Mouse (Mus musculus) CH12F3 (cell line): Measurements from ENCODE around the gene Lcor.

Source experiments
- in situ Hi-C: fragments of 300-500 bp; cut with MboI; formaldehyde crosslinking; loops from 2 replicates; pipeline ENCODE4 v1.14.3; 2020; ENCODE audit warnings: low sequenced_read_pairs

The Lcor gene

DNA sequence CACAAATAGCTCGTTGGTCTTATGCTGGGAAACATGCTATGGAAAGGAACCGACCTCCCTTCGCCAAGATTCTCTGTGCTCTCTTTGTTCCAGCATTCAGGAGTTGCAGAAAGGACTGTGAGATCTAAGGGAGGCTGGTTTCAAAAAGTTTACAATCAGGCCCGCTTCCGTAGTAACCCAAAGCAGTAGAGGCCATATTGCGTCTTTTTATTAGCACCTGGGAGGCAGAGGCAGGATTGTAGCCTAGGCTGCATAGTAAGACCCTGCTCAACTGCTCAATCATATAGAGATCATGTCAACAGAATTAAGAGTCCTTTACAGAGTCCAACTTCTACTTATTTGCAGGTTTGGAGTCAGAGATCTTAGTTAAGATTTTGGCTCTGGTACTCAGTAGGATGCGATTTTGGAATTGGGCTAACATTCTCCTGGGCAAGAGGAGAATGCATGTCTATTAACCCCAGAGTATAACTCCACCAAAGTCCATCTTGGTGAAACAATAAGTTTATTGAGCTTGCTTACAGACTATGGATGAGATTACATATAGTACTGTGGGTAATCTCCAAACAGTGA lies 8.8 kb upstream of the Lcor start:
- in situ Hi-C loops, result loop anchor here (25.0 kb wide), 1 partner anchor 161 kb away; no protein-coding TSS in a partner anchor

DNA sequence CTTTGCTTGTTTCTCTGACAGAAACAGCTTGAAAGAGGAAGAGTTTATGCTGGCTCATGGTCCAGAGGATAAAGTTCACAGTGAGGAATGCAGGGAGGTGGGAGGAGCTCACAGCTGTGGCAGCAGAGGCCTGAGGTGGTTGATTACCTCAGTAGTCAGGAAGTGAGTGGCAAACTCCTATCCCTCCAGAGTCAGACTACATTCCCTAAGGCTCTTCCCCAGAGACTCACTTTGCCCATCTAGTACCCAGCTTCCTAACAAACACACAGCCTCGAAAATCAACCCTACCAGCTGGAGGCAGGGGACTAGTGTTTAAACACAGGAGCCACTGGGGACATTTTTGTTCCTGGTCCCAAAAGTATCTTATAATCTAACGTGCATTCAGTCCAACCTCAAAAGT lies 7.5 kb upstream of the Lcor start:
- in situ Hi-C loops, result loop anchor here (25.0 kb wide), 1 partner anchor 163 kb away; no protein-coding TSS in a partner anchor

DNA sequence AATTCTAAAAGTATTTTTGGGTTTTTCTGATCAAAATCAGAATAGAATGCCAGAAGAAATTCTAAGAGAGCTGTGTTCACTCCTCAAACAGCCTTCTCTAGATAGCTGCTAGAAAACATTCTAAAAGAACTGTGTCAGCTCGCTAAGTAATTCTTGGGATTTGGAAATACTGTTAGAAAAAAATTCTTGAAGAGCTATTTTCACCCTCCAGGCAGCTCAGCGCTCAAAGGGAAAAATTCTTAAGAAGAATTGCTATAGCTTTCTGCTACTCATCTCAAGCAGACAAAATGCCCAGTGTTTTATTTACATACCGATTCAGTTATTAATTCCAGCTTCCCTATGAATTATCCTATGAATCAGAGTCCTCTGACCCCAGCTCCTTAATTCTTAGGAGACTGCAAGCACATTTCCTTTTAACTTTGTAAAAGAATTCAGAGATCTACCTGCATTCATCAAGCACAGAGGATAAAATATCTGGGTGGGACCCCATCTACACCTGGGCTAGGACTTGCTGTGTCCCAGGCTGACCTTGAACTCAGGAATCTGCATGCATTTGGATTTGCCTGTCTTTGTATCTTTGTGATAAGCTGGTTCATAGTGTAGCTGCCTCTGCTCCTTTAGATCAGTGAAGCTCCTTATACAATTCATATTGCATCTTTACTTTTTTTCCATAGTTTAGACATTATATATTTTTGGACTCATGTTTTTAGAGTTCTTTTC lies 5.7 kb upstream of the Lcor start:
- in situ Hi-C loops, result no loop called here

DNA sequence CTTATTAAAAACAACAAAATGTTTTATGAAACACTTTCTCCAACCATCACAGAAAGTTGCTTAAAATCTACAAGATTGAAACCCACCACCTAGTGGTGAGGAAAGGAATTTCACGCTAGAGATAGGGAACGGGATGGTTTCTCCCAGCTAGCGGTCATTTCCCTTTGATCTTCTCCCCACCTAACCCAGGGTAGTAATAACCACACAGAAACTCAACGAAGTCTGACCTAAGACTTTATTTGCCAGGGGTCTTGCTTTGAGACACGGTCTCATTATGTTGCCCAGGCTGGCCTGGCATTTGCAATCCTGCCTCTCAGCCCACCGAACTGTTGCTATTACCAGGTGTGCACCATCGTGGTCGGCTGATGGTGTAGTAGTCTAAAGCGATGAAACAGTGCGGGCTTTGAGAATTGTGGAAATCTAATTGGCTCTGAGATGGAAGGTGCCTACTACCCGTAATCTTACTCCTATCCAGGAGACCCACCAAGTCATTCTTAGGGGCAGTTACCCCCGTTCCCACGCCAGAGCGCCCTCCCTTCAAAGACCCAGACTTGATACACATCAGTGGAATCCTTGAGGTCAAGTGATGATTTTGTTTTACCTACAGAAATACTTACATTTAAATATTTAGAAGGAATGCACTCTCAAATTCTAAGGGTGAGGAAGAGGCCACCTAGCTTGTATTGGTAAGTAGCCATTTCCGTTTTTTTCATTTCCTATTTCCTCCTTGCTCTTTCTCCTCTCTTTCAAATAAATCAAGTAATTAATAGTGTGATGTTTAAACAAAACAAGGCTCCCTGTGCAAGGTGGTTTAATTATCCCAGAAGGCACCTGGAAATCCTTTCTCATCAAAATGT lies 1.2 kb upstream of the Lcor start:
- in situ Hi-C loops, result no loop called here

DNA sequence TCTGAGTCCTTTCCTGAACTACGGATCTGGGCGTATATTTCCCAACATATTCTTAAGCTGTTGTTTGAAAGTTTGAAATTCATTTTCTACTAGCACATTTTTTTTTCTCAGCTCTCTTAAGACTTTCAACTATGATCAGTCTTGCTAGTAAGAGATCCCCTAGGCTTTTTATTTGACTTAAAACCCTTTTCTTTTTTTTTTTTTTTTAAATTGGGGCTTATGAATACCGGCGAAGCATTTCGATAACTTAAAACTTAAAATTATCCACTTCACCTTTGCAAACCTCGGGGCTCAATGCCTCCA lies 599 bp upstream of the Lcor start:
- in situ Hi-C loops, result no loop called here

DNA sequence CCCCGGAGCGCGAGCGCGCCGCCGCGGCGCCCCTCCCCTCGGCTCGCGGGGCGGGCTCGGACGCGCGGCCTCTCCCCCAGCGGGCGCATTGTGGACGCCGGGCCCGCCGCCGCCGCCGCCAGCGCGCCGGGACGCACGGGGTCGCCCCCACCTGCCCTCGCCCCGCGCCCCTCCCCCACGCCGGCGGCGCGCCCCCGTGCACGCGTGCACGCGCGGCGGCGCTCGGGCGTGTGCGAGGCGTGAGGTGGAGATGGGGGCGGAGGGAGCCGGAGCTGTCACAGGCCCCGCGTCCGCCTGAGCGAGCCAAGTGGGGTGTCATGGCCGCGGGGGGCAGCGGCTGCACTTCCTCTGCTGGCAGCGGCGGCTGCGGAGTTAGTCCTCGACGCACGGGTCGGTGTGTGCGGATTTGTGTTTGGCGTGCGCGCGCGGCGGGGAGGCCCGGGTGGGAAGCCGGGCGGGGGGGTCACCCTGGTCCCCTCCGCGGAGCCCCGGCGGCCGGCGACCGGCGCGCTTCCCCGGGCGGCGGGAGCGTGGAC lies 540 bp downstream of the Lcor start:
- in situ Hi-C loops, result no loop called here

DNA sequence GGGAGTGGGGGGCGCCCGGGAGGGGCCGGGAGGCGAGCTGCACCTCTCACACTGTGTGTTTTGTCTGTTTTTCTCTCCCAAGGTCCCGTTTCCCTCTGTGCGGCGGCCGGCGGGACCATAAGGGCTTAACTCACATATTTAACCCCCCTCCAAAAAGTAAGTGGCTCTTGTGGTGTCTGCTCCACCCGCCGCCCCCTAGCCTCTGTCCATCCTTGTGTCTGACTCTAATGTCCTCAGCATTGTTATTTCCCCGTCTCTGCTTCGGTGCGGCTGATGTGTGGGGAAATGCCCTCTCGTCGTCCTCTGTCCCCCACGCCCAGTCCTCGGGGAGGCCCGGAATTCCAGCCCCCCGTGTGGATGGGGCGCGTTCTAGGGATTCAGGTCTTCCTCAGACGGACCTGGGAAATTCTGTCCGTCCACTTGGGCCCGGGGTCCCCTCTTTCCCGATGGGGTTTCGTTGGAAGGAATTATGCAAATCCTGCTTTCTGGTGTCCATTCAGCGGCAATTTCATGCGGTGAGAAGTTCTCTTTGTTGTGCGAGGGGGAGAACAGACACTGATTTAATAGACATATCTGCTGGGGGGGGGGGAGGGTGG lies 1.1 kb downstream of the Lcor start:
- in situ Hi-C loops, result no loop called here

DNA sequence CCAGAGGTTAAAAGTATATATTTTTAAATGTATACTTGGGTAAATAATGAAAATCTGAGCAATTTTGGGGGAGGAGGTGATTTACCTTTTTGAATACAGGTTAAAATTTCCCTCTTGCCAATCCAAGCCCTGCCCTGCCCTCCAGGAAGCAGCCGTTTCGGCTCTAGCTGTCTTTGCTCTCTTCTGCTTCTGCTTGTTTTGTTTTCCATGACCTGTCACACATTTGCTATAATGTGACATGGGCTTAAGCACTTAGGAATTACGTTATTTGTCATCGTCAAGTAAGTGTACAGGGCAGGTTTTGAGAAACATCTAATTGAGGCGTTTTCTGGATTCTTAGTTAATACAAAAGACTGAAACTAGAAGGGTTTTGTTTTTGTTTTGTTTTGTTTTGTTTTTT lies 1.9 kb downstream of the Lcor start:
- in situ Hi-C loops, result no loop called here

DNA sequence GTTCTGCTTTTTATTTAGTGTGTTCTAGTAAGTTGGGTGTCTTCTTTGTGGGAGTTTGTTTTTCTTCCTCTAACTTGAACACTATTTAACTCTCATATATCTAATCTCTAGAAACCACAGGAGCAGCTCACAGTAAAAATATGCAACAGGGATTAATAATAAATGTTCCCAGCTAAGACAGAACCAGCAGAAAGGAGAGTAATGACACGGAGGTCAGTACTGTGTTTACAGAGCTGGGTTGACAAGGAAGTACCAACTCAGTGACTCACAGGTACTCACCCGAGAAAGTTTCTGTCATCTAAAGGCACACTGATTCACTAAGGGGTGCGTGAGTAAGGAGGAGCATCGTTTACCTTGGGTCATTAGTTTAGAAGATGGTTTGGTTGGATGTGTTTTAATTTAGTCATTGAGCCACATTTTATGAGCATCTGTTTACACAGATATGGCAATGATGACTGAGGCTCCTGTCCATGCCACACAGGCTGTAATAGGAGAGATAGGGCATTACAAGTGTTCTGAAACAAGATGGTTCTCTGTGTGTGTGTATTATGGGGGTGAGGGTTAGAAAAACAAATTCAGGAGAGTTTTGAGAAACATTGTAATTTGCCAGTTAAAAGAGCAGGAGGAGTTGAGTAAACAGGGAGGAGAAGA lies 13.1 kb downstream of the Lcor start:
- in situ Hi-C loops, result no loop called here

DNA sequence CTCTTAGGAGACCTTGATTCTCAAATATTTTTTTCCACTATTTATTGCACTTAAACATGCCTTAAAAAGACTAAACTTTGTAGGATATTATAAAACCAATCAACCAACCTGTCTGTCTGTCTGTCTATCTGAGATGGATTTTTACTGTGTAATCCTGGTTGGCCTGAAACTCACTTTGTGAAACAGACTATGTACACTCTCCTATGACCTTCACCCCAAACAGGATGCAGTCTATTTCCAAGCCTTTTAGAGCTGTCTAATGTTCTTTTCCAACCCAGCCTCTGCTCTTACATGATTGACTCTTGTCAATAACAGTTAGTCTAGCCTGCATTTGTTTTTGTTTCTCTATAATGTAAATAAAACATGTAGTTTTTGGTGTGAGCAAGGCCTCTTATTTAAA lies 13.6 kb downstream of the Lcor start:
- in situ Hi-C loops, result no loop called here

DNA sequence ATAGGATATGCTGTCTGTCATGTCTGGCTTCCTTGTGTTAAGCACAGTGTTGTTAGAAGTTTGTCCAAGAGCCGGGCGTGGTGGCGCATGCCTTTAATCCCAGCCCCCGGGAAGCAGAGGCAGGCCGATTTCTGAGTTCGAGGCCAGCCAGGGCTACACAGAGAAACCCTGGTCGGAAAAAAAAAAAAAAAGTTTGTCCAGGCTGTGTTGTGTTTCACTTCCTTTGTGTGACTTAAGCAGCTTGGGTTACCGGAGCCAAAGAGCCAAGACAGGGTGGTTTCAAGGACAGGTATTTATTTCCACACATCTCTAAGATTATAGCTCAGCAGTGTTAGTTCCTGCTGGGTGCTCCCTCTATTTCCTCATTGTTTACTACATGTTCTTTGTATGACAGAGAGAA lies 25.4 kb downstream of the Lcor start:
- in situ Hi-C loops, result no loop called here

DNA sequence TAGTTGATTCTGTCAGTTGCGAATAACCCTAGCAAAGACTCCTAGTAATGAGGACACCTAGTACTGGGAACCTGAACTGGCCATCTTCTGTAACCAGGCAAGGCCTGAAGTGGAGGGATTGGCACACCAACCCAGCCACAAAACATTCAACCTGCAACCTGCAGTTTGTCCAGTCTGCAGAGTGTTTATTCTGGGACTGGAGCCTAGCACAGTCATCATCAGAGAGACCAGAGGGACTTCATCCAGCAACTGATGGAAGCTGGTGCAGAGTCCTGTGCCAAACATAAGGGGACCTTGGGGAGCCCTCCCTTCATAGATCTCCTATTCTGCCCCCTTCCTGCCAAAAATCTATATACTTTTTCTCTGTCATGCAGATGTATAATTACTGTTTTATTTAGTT lies 32.4 kb downstream of the Lcor start:
- in situ Hi-C loops, result no loop called here

DNA sequence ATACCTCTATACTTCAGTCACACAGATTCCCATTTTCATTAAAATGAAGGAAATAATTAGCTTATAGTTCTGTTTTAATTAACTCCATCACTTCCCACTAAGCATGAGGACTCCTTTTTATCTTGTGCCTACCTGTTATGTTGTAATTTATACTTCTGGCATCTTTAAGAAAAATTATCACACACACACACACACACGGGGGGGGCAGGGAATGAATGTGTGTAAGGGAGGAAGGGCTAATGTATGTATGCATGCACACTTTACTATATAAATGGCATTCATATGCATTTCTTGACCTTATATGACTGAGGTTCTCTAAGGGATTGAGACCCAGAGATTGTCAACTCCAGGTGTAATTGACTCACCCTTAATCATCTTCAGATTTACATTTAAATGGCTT lies 33.1 kb downstream of the Lcor start:
- in situ Hi-C loops, result no loop called here

DNA sequence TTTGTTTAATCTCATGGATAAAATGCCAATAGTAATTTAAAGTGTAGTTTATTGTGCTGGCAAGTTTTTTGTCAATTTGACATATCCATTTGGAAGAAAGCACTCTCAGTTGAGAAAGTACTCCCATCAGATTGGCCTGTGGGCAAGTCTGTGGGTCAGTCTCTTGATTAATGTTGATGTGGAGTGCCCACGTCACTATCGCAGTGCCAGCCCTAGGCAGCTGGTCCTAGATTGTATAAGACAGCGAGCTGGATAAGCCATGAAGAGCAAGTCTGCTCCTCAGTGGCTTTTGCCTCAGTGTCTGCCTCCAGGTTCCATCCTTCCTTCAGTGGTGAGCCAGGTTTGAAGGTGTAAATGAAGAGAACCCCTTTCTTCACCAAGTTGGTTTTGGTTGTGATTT lies 34.6 kb downstream of the Lcor start:
- in situ Hi-C loops, result no loop called here

DNA sequence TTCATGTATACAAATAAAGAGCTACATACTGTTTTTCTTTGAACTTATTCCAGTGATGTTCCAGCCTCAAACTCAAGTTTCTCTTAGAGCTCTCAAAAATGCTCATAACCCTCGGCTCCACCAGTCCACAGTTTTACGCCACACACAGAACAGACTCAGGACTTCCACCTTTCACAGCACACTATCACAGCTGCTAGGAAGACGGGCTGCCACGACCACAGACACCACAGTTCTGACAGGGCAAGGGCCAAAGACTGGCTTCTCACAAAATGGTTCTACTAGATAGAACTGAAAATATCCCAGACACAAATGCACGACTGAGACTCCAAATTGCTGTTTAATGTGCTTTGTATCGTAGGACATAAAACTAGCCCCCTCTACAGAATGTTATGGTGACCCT lies 36.7 kb downstream of the Lcor start:
- in situ Hi-C loops, result no loop called here

DNA sequence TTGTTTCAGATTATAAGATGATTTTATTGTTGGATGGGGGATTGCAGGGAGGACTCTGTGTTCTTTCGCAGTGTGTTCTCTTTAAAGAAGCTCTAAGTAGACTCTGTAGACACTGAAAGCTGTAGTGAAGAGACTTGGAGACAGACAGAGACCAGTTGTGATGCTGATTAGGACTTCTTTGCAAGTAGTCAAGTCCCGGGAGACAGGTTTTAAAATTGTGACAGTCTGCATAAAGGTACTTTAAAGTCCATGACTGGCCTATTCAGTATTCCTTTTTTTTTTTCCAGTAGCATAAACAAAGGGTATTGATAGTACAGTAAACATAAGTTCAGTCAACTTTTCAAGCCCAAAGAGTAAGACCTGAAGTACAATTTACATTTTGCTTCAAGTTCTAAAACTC lies 39.8 kb downstream of the Lcor start:
- in situ Hi-C loops, result no loop called here

DNA sequence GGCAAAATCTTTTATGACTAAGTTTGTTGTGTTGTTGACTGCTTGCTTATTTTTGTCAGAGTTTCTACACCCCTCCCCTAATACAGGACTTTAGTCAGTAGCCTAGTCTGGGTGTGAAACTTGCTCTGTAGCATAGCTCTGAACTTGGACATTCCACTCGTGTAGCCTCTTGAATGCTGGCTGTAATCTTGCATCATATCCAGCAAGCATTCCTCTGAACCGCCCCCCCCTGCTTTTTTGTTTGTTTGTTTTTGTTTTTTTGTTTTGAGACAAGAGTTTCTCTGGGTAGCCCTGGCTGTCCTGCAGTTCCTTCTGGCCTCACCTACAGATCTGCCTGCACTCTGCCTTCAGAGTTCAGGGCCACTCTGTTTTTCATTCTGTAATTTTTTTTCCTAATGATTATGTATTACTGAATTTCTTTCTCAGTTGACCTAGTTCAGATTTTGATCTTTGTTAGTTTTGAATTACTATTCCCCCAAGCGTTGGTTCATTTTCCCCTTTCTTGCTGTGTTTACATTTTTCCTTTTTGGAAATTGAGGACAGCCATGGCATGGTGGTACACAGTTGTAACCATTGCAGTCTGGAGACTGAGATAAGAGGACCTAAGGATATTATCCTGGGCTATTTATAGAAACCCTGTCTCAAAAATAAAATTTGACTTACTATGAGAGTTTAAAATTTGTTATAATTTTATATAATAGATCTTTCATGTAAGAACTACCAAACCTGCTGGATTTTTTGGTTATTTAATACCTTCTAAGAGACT lies 41.5 kb downstream of the Lcor start:
- in situ Hi-C loops, result no loop called here

DNA sequence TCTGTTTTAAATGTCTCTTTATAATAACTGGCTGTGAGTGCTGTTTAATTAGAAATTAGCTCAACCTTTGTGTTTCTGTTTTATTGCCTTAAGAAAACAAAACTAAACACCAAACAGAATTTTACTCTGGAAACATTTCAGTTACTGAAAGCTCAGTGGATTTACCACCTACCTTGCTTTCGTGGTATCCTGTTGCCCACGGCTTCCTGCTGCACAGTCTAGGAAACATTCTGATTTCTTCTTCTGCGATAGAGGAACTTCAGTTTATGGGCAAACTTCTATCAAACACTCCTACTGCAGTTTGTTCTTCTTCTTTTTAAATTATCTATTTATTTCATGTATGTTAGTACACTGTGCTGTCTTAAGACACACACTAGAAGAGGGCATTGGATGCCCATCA lies 46.7 kb downstream of the Lcor start:
- in situ Hi-C loops, result no loop called here

DNA sequence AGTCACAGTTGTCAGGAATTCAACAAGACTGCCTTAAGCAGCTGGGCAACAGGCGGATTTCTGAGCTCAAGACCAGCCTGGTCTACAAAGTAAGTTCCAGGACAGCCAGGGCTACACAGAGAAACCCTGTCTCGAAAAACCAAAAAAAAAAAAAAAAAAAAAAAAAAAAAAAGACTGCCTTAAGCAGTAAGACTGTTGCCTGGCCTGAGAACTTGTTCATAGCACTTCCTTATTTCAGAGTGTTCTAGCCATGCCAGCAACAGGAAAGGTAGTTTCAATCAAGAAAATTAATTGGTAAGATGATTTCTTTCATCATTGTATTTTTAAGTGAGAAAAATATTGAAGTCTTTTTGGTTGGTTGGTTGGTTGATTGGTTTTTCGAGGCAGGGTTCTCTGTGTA lies 51.6 kb downstream of the Lcor start:
- in situ Hi-C loops, result no loop called here

DNA sequence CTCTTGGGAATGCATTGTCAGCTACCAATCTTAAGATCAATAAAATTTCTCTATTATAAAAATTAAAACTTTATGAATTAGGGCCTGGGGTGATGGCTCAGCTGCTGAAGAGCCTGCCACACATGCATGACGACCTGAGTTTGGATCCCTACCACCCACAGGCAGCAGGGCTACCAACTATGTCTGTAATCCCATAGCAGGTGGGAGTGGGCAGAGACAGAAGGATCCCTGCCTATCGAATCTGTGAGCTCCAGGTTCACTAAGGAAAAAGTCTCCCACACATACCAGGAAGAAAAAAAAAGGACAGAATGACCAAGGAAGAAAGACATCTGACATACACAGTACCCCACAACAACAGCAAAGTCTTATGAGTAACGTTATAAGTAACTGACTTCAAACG lies 74.5 kb downstream of the Lcor start:
- in situ Hi-C loops, result no loop called here
